Mouse (Mus musculus) embryonic facial prominence, embryonic 15.5 days (tissue): ENCODE data around the gene Rora. TPM values are rescaled to one million over a fixed set of nuclear protein-coding genes. Genes with fewer than 3 reads are reported as not detected.

Source experiments
- ATAC-seq: fragments of 200-750 bp; cut with Nextera tagmentation; 2 replicates; pipeline ENCODE4 v1.8.0; 2017; ENCODE audit warnings: low read depth, moderate TSS enrichment; ENCODE audit not compliant: insufficient number of reproducible peaks, low FRiP score, low TSS enrichment
- H3K27ac ChIP-seq: fragments of 300-500 bp; sonication (generic); replicated peaks from 2 replicates; pipeline ENCODE4 v1.5.1; 2015; ENCODE audit warnings: mild to moderate bottlenecking, inconsistent platforms
- H3K27me3 ChIP-seq: fragments of 300-500 bp; sonication (generic); 2 replicates; pipeline ENCODE4 v1.6.1; 2015; ENCODE audit warnings: inconsistent platforms
- H3K36me3 ChIP-seq: fragments of 300-500 bp; sonication (generic); 2 replicates; pipeline ENCODE4 v1.6.1; 2015; ENCODE audit warnings: mild to moderate bottlenecking, inconsistent platforms
- H3K4me1 ChIP-seq: fragments of 300-500 bp; sonication (generic); 2 replicates; pipeline ENCODE4 v1.6.1; 2015; ENCODE audit warnings: inconsistent platforms
- H3K4me2 ChIP-seq: fragments of 300-500 bp; sonication (generic); replicated peaks from 2 replicates; pipeline ENCODE4 v1.6.1; 2015; ENCODE audit warnings: mild to moderate bottlenecking, inconsistent platforms
- H3K4me3 ChIP-seq: fragments of 300-500 bp; sonication (generic); replicated peaks from 2 replicates; pipeline ENCODE4 v1.5.1; 2015; ENCODE audit warnings: mild to moderate bottlenecking, inconsistent platforms
- H3K9ac ChIP-seq: fragments of 300-500 bp; sonication (generic); 2 replicates; pipeline ENCODE4 v1.6.1; 2015; ENCODE audit warnings: inconsistent platforms
- H3K9me3 ChIP-seq: fragments of 300-500 bp; sonication (generic); replicated peaks from 2 replicates; pipeline ENCODE4 v1.6.1; 2016; ENCODE audit warnings: inconsistent platforms
- WGBS: fragments of 180-500 bp; shearing (Covaris S2); methylation state at CpG from one replicate; pipeline ENCODE4 v1.1.7; 2015; 5-methylcytosine and 5-hydroxymethylcytosine counted together
- polyA plus RNA-seq: library from polyadenylated mRNA; unstranded; fragments of >200 nt; fragmentation: Nextera tagmentation; extraction: Ambion mirVana; gene quantifications from 2 replicates; pipeline ENCODE4 v1.2.1, GENCODE M21; 2015

The Rora gene
- polyA plus RNA-seq, 1 experiment from 2014 or later, result 27.3 TPM

- H3K4me2 ChIP-seq, result no peak overlapping the region
- H3K27ac ChIP-seq, result no peak overlapping the region
- H3K36me3 ChIP-seq, result no peaks in the 10 kb centered on the region
- no peak overlapping the region for H3K9ac ChIP-seq
- H3K9me3 ChIP-seq, result no peaks in the 10 kb centered on the region
- H3K4me3 ChIP-seq, result no peak overlapping the region
- H3K4me1 ChIP-seq, result peaks cover 26% of the 10 kb centered on the region
- no peaks in the 10 kb centered on the region for H3K27me3 ChIP-seq
- 68% methylated on average over 1 of the region's 1 CpGs for WGBS
- no peak for ATAC-seq
Observed at GRCm38 (mm10) chr9:69288113-69288512, 634.5 kb downstream of the Rora start.

DNA sequence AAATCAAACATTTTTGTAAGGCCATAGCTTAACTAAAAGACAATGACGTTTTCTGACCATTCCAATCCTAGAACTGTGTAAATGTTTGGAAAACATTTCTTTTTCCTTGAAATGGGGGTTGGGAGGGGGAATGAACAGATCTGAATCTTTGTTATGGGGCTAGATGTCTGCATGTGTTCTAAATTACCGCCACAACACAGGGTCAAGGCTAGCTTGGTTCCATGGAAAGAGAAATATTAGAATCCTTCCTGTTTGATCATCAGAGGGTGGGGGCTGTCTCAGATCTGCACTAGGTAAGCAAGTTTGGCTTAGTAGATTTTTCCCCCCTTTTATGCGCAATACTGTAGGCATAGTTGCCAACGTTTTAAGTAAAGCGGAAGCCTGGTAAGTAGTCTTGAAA is 635.0 kb downstream of the Rora start:
- Histone ChIP-seq H3K9ac (no peak overlapping the region), H3K4me2 (peak overlapping the region; percentile 94; the same call in 1 of the 2 replicates), H3K27ac (no peak overlapping the region), H3K4me1 (peaks cover 26% of the 10 kb centered on the region), H3K4me3 (no peak overlapping the region), H3K9me3 (no peaks in the 10 kb centered on the region), H3K27me3 (no peaks in the 10 kb centered on the region), H3K36me3 (no peaks in the 10 kb centered on the region)
- WGBS, result 20% methylated on average over 5 of the region's 5 CpGs
- ATAC-seq, result no peak

GRCm38 (mm10) chr9:69289056-69290017 is 635.8 kb downstream of the Rora start:
- Histone ChIP-seq H3K9me3 (no peaks in the 10 kb centered on the region), H3K4me3 (peak overlapping the region; percentile 74), H3K4me1 (peaks cover 26% of the 10 kb centered on the region), H3K36me3 (no peaks in the 10 kb centered on the region), H3K4me2 (peak overlapping the region; percentile 94), H3K27me3 (no peaks in the 10 kb centered on the region), H3K27ac (peak overlapping the region; percentile 82), H3K9ac (peak overlapping the region; percentile 59)
- WGBS, result 1% methylated on average over 59 of the region's 59 CpGs
- peak; percentile 92 for ATAC-seq

GRCm38 (mm10) chr9:69290018-69290880 is 636.7 kb downstream of the Rora start:
- H3K27me3 ChIP-seq, result no peaks in the 10 kb centered on the region
- under 1% methylated on average over 73 of the region's 73 CpGs for whole genome bisulfite sequencing
- peak overlapping the region; percentile 82 for H3K27ac ChIP-seq
- peak; percentile 48; the same call in 1 of the 2 replicates for ATAC-seq
- no peaks in the 10 kb centered on the region for H3K36me3 ChIP-seq
- peaks cover 30% of the 10 kb centered on the region for H3K4me1 ChIP-seq
- H3K4me2 ChIP-seq, result peak overlapping the region; percentile 94
- peak overlapping the region; percentile 74 for H3K4me3 ChIP-seq
- H3K9me3 ChIP-seq, result no peaks in the 10 kb centered on the region
- H3K9ac ChIP-seq, result peak overlapping the region; percentile 59

DNA sequence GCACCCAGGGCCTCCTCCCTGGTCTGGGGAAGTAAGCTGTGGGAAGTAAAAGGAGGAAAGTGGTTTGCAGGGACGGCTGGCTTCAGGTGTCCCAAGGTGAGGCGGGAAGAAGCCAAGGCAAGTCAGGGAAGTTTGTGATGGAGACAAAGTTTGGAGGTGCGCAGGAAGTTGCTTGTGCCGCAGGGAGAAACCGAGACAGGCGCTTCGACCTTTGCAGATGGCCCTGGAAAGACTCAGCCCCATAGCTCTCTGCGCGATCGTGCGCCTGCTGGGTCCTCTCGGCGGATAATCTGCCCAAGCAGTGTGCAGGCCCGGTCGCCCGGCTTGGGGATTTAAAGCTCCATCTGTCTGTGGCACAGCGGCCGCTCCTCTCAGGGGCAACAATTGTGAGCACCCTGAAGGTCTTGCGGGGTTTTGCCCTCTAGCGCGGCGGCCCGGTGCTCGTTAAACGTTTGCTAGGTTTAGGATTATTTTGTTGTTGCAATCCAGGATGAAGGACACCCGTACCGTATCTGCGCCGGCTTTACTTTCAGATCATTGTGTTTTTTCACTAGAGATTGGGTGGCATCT is 637.4 kb downstream of the Rora start:
- Histone ChIP-seq H3K9me3 (no peaks in the 10 kb centered on the region), H3K27me3 (no peaks in the 10 kb centered on the region), H3K36me3 (no peaks in the 10 kb centered on the region), H3K27ac (no peak overlapping the region), H3K4me2 (peak overlapping the region; percentile 94), H3K4me3 (peak overlapping the region; percentile 74), H3K9ac (peak overlapping the region; percentile 59), H3K4me1 (peaks cover 30% of the 10 kb centered on the region)
- 1% methylated on average over 29 of the region's 29 CpGs for WGBS
- no peak for ATAC-seq

GRCm38 (mm10) chr9:69291451-69291850 is 637.9 kb downstream of the Rora start:
- Histone ChIP-seq H3K27ac (no peak overlapping the region), H3K9me3 (no peaks in the 10 kb centered on the region), H3K36me3 (no peaks in the 10 kb centered on the region), H3K4me1 (peaks cover 30% of the 10 kb centered on the region), H3K4me3 (peak overlapping the region; percentile 74), H3K4me2 (peak overlapping the region; percentile 94), H3K27me3 (no peaks in the 10 kb centered on the region), H3K9ac (no peak overlapping the region)
- no peak for ATAC-seq
- 9% methylated on average over 13 of the region's 13 CpGs for WGBS

DNA sequence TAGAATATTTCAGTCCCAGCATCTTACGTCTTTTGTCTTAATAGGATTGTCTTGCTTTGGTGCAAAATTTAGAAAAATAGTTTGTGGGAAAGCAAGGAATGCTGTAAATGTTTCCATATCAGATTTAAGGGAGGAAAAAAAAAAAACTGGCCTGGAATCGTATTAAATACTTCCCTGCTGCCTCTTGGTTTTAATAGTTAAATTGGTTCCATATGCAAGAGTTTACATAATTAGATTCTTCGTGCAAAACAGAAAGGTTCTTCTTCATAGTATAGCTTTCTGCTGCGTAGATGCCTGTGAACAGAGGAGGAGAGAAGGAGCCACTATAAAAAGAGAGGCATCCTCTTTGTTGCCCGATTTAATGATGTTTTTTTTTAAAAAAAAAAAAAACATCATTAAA is 638.8 kb downstream of the Rora start:
- no peak overlapping the region for H3K27ac ChIP-seq
- no peak overlapping the region for H3K9ac ChIP-seq
- 29% methylated on average over 5 of the region's 5 CpGs for WGBS
- H3K4me3 ChIP-seq, result no peak overlapping the region
- H3K4me2 ChIP-seq, result no peak overlapping the region; the same call in 1 of the 2 replicates
- H3K9me3 ChIP-seq, result no peaks in the 10 kb centered on the region
- ATAC-seq, result no peak
- H3K4me1 ChIP-seq, result peaks cover 30% of the 10 kb centered on the region
- H3K36me3 ChIP-seq, result no peaks in the 10 kb centered on the region
- H3K27me3 ChIP-seq, result no peaks in the 10 kb centered on the region

DNA sequence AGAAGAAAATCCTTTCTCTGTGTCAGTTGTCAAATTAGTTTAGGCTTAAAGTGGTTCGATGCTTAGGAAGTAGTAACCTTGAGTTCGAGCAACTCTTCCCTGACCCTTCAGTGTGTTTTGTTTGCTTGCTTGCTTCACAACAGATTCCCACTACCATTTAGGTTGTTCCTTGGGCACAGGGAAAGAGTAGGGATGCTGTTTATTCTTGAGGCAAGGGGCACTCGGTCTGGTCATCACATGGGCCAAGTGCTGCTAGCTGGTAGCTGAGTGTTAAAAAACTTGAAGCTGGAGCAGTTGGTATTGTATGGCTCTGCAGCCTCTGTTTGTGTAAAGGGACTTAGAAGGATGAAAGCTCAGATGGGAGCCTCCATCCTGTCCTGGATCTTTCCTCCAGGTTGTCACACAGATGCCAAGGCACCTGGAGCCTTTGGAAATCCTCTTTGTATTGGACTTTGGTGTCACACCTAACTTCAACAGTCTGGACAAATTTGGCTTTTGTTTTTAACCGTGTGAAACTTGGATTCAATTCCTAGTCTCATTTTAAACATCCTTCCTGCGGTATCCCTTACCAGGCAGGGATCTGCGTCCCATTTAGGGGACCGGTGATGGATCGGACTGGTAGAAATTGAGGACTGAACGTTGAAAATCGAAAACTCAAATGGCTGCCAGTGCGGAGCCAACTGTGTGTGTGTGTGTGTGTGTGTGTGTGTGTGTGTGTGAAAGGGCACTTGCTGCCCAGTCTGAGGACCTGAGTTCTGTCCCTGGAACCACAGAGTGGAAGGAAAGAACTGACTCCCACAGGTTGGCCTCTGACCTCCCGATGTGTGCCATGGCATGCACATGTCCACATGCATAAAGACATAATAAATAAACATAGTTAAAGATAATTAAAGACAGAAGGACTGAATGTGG is 639.4 kb downstream of the Rora start:
- Histone ChIP-seq H3K4me3 (no peak overlapping the region), H3K9ac (no peak overlapping the region), H3K36me3 (no peaks in the 10 kb centered on the region), H3K4me2 (no peak overlapping the region), H3K27me3 (no peaks in the 10 kb centered on the region), H3K4me1 (peaks cover 30% of the 10 kb centered on the region), H3K27ac (no peak overlapping the region), H3K9me3 (no peaks in the 10 kb centered on the region)
- no peak for ATAC-seq
- 47% methylated on average over 12 of the region's 12 CpGs for WGBS

DNA sequence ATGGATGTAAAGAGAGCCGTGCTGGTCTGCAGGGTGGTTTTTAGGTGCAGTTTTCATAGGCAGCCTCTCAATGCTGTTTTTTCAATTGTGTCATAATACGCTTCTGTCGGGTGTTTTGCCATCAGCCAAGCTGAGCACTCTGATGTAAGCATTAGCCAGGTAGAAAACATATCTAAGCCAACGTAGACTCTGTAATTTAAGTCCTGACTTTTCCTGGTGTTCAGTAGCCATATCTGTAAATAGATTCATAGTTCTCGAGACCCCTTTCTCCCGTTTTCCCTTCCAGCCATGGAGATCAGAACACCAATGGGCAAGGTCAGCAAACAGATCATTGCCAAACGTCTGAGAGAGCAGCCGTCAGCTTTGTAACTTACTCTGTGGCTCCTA is 640.1 kb downstream of the Rora start:
- no peak for ATAC-seq
- Histone ChIP-seq H3K4me2 (no peak overlapping the region), H3K27ac (no peak overlapping the region), H3K36me3 (no peaks in the 10 kb centered on the region), H3K9ac (no peak overlapping the region), H3K27me3 (no peaks in the 10 kb centered on the region), H3K4me1 (peaks cover 30% of the 10 kb centered on the region), H3K9me3 (no peaks in the 10 kb centered on the region), H3K4me3 (no peak overlapping the region)
- WGBS, result 68% methylated on average over 8 of the region's 8 CpGs

- no peaks in the 10 kb centered on the region for H3K36me3 ChIP-seq
- no peak overlapping the region for H3K27ac ChIP-seq
- WGBS, result 80% methylated on average over 5 of the region's 5 CpGs
- no peaks in the 10 kb centered on the region for H3K9me3 ChIP-seq
- H3K4me3 ChIP-seq, result no peak overlapping the region
- H3K4me1 ChIP-seq, result peaks cover 24% of the 10 kb centered on the region
- H3K4me2 ChIP-seq, result no peak overlapping the region
- no peak for ATAC-seq
- no peaks in the 10 kb centered on the region for H3K27me3 ChIP-seq
- H3K9ac ChIP-seq, result no peak overlapping the region
Observed at GRCm38 (mm10) chr9:69294426-69294825, 640.8 kb downstream of the Rora start.
